32 mouse cellular contexts compared by ENCODE assay signal in genomic region chr5:127624427-127625213, GRCm38 (mm10). TPM values are rescaled to one million over a fixed set of nuclear protein-coding genes. Genes with fewer than 3 reads are reported as not detected.
A peak's percentile ranks its signal among the peaks of the same experiment; 100 is the strongest.
DNase-seq lines count a peak whose midpoint lies in the region; ATAC-seq and TF ChIP-seq lines count a peak whose summit lies in the region.
"Had no signal": no experiment of that assay in that cellular context is flagged by ENCODE, and none has a peak within 500 bp of the region (broad histone marks: within the 10 kb centered on the region; RNA-seq: fewer than 3 reads in every experiment).

No protein-coding gene starts in this region.

- no peak overlapping the region for H3K4me3 ChIP-seq in spleen, adult 2 months (ENCODE audit: extremely low read depth, insufficient read depth, insufficient read length)
- H3K4me3 ChIP-seq in bone marrow, adult 2 months (replicated peaks; ENCODE audit: control insufficient read depth, low read depth, low read length) = no peak overlapping the region
- H3K4me3 ChIP-seq: erythroblast, embryonic 14.5 days; heart, embryonic 10.5 days; heart, embryonic 15.5 days; liver, embryonic 15.5 days; lung, embryonic 15.5 days; myocyte; neural tube, embryonic 12.5 days had no signal

- no peak for TF ChIP-seq CTCF in spleen, adult 2 months (IDR thresholded peaks at IDR 0.05; ENCODE audit: extremely low read depth, insufficient read depth, insufficient read length, insufficient replicate concordance)
- 0 out of 2 replicates have a peak, but pooled peaks have one; percentile 6 for TF ChIP-seq CTCF in bone marrow, adult 2 months (IDR thresholded peaks at IDR 0.05; ENCODE audit: control insufficient read depth, insufficient read depth, low read length)

- no peaks in the 10 kb centered on the region for H3K36me3 ChIP-seq in spleen, adult 2 months (ENCODE audit: control insufficient read depth, insufficient read depth, low read length)
- H3K36me3 ChIP-seq: heart, embryonic 10.5 days; heart, embryonic 15.5 days; liver, embryonic 15.5 days; lung, embryonic 15.5 days; neural tube, embryonic 12.5 days had no signal

- DNase-seq in spleen, adult 2 months (ENCODE audit: low read depth in 1 of 2, low spot score in 2 of 2) = peak; percentile 61 to 65
- DNase-seq in spleen, postnatal 4 days (ENCODE audit: low spot score in 2 of 2) = no peak
- DNase-seq in thymus, postnatal 36 days = no peak
- no peak for DNase-seq in kidney, adult 11 months
- DNase-seq: adrenal gland, postnatal 10 days; cerebellum, adult 11 months; cerebellum, adult 9-10 months; cerebellum, postnatal 36 days; kidney, adult 8-10 months; kidney, postnatal 4 days; layer of hippocampus, adult 9-11 months; lung, postnatal 4 days; thymus, adult 2 months; thymus, postnatal 4 days had no signal

- TF ChIP-seq POLR2A in spleen, adult 2 months (IDR thresholded peaks at IDR 0.05; ENCODE audit: low read depth, low read length) = no peak
- TF ChIP-seq POLR2A in bone marrow, adult 2 months (IDR thresholded peaks at IDR 0.05; ENCODE audit: borderline replicate concordance, control insufficient read depth, low read depth, low read length) = no peak

- ATAC-seq in megakaryocyte progenitor cell, adult 5-6 weeks (replicated peaks; ENCODE audit: poor library complexity) = peak; percentile 77
- ATAC-seq: forebrain, embryonic 16.5 days; hindbrain, embryonic 16.5 days; midbrain, embryonic 16.5 days; Patski had no signal

- H3K27me3 ChIP-seq in spleen, adult 2 months (ENCODE audit: control insufficient read depth, insufficient read depth, low read length) = no peaks in the 10 kb centered on the region
- H3K27me3 ChIP-seq: lung, embryonic 15.5 days; neural tube, embryonic 12.5 days had no signal

- 59% methylated on average over 10 of the region's 10 CpGs for WGBS in spleen, adult 2 months
- 58% methylated on average over 10 of the region's 10 CpGs for WGBS in bone marrow, adult 2 months

- peaks cover 21% of the 10 kb centered on the region; the same call in 1 of the 2 replicates for H3K4me1 ChIP-seq in spleen, adult 2 months (ENCODE audit: control insufficient read depth, insufficient read depth, insufficient read length)
- H3K4me1 ChIP-seq in bone marrow, adult 2 months (ENCODE audit: control insufficient read depth, insufficient read depth, low read length) = peaks cover 2% of the 10 kb centered on the region; the same call in 1 of the 2 replicates
- H3K4me1 ChIP-seq: heart, embryonic 10.5 days; heart, embryonic 15.5 days; liver, embryonic 15.5 days; lung, embryonic 15.5 days; neural tube, embryonic 12.5 days had no signal

- peak overlapping the region; percentile 56 for H3K27ac ChIP-seq in spleen, adult 2 months (ENCODE audit: insufficient read depth, low read length)
- H3K27ac ChIP-seq in bone marrow, adult 2 months (ENCODE audit: control insufficient read depth, insufficient read depth, low read depth, low read length, poor library complexity) = no peak overlapping the region
- H3K27ac ChIP-seq: heart, embryonic 10.5 days; heart, embryonic 15.5 days; kidney, postnatal 0 days; liver, embryonic 15.5 days; lung, embryonic 15.5 days; neural tube, embryonic 12.5 days had no signal

RNA-seq across cellular contexts. Expression of gene Glt1d1, which starts 7.4 kb away (rescaled TPM):
- 0.12 and 0.22 TPM in 2 replicates for polyA plus RNA-seq in spleen, adult 2 months (2012; rRNA removed)
- polyA plus RNA-seq in bone marrow, adult 2 months (2011; ENCODE audit: insufficient read depth, insufficient read length, low replicate concordance, missing spikeins) = 1.8 and 4.8 TPM in 2 replicates
- total RNA-seq in megakaryocyte progenitor cell, adult 5-6 weeks (2015) = 6.2 and 7.0 TPM in 2 replicates
- 8.5 and 9.5 TPM in 2 replicates for total RNA-seq in megakaryocyte progenitor cell, adult 5-6 weeks (2017)
- total RNA-seq: gastrocnemius, adult 8-10 months; gastrocnemius, postnatal 4 days; heart, postnatal 25 days; MEL had no signal
- polyA plus RNA-seq: erythroblast, embryonic 14.5 days; heart, embryonic 15.5 days; myocyte had no signal

RNA-seq across cellular contexts. Expression of gene Slc15a4, which starts 8.1 kb away (rescaled TPM):
- polyA plus RNA-seq in spleen, adult 2 months (2012; rRNA removed) = 69.0 and 75.4 TPM in 2 replicates
- polyA plus RNA-seq in bone marrow, adult 2 months (2011; ENCODE audit: insufficient read depth, insufficient read length, low replicate concordance, missing spikeins) = 16.6 and 30.1 TPM in 2 replicates
- 18.2 and 30.1 TPM in 2 replicates for total RNA-seq in megakaryocyte progenitor cell, adult 5-6 weeks (2015)
- 35.4 and 90.9 TPM in 2 replicates for total RNA-seq in megakaryocyte progenitor cell, adult 5-6 weeks (2017)

Comparison
In these comparisons a context has a peak if more than half of its experiments do, and no peak if none do; other contexts are left out.
1. DNase-seq: peak in spleen, adult 2 months (2 of 2); none in spleen, postnatal 4 days (0 of 2), thymus, postnatal 36 days (0 of 2) and kidney, adult 11 months (single experiment).